Mouse (Mus musculus) cerebellum, adult (tissue): ENCODE data around the gene Atg7.
"Not testable (repeated sequence)": the region's sequence is repeated elsewhere in the genome, so short reads cannot be mapped to it uniquely, and the experiment has no call there.

Source experiments
- ATAC-seq: cut with Nextera tagmentation; 2 replicates; pipeline ENCODE4 v1.9.2; 2017; ENCODE audit warnings: mild to moderate bottlenecking, moderate library complexity, mixed read lengths; ENCODE audit not compliant: insufficient number of reproducible peaks, low FRiP score, low TSS enrichment

Atg7 gene

DNA sequence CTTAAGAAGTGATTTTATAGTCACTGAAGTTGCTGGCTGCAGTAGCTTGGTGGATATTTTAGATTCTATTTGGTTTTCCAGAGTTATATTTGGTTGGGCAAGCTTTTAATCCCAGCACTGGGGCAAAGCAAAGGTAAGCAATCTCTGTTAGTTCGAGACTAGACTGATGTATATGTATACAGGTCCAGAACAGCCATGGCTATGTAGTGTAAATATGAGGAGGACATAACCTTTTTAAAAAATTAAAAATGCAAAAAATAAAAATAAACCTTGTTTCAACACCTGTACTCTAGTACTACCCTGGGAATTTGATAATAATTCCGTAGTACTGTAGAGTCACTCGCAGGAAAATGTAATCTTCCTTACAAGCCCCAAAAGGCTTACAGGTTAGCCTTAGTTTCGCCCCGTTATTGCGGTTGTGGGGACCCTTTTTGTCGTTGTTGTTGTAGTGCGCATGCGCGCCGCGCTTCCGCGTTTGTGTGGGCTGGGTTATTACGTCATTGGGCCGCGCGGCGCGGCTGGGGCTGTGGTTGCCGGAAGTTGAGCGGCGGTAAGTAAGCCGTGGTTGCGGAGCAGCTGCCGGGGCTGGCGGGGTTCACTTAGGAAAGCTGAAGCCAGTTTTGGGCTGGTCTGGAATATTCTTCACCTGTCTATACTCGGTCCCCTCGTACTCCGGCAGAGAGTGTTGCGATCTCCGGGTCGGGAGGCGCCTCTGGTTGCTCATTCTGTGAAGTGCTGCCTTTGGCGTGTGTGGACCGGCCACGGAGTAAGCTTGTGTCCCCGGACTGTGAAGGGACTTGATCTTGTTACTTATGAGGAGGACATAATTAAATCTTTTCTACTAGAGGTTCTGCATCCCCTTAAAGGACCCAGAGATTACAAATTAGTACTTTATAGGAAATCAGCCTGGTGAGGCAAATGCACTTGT lies at the start of gene Atg7:
TSS of gene Atg7 (plus strand) at position 497 of the 928 bp plus-strand sequence.
- ATAC-seq = peak; percentile 81

DNA sequence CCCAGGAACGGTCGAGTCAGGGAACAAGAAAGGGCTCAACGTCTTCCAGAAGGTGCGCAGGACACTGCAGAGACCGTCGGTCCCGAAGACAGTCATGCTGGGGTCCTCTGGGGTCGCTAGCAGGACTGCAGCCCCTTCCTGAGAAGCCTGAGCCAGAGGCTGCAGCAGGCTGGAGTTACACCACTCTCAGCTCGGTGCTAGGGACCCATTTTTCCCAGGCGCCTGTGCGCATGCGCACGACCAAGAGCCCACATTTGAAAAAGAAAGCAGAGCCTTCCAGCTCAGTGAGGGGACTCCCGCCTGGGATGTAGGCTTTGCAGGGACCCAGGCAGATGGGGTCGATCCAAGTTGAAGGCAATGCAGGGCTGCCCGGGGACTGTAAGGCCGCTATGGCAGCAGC lies 28.8 kb upstream of the Atg7 start:
- ATAC-seq = not testable (repeated sequence)

DNA sequence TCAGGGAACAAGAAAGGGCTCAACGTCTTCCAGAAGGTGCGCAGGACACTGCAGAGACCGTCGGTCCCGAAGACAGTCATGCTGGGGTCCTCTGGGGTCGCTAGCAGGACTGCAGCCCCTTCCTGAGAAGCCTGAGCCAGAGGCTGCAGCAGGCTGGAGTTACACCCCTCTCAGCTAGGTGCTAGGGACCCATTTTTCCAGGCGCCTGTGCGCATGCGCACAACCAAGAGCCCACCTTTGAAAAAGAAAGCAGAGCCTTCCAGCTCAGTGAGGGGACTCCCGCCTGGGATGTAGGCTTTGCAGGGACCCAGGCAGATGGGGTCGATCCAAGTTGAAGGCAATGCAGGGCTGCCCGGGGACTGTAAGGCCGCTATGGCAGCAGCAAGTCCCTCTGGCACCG lies 9.0 kb upstream of the Atg7 start:
- not testable (repeated sequence) for ATAC-seq

DNA sequence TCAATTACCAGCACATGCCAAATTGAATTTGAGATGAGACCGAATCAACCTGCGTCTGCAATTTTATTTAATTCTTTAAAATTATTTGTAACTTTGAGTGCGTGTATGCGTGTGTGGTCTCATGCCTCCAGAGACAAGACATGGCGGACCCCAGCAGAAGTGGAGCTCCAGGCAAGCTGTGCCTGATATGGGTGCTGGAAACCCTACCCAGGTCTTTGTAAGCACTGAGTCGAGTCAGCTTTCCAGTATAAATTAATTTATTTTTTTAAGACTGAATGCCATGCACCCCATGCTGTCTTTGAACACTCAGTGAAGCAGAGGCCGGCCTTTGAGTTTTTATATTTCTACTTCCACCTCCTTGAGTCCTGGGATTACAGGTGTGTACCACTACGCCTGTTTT lies 819 bp downstream of the Atg7 start:
- no peak for ATAC-seq

DNA sequence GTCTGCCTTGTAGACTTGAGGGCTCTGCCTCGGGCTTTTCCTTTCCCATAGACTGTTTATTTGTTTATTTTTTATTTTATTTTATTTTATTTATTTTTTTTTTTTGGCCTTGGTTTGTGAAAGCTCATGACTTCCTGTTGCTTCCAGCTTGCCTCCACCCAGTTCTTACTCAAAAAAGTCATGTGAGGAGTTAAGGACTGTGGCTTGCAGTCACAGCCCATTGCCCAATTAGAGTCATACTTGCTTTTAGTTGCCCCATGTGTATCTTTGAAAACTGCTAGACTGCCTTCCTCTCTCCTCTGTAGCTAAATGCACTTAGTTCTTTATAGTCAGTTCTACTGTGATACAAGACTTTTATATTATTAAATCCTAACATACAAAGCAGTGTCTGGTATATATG lies 1.6 kb downstream of the Atg7 start:
- no peak for ATAC-seq

DNA sequence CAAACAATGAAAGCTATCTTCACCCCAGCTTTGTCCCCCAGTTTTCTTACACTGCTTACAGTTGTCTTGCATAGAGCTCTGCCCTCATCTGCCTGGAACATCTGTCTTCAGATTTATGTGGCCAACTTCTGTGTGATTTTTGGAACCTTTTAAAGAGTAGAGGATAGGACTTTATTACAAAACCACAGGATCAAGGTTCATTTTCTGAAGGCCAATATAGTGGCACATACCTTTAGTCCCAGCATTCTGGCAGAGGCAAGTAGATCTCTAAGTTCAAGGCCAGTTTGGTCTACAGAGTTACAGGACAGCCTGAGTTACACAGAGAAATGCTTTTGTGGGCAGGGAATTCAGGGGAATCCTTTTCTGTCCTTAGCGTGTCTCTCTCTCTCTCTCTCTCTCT lies 3.3 kb downstream of the Atg7 start:
- no peak for ATAC-seq

DNA sequence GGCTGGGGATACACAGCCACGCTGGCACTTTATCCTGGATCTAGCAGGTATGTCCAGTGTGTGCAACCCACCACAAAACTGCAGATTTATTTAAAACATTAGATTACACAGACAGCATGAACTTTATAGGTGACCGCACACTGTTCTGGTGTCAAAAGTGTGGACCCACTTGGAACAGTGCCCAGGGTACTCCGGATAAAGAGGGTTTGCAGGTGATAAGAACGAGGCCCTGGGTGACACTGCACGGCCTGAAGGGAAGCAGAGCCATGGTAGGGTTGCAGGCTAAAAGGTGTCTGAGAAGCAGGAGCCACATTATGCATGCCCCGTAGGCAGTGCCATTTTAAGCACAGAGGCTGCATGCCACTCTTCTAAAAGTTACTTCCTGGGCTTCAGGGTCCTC lies 4.1 kb downstream of the Atg7 start:
- ATAC-seq = no peak

DNA sequence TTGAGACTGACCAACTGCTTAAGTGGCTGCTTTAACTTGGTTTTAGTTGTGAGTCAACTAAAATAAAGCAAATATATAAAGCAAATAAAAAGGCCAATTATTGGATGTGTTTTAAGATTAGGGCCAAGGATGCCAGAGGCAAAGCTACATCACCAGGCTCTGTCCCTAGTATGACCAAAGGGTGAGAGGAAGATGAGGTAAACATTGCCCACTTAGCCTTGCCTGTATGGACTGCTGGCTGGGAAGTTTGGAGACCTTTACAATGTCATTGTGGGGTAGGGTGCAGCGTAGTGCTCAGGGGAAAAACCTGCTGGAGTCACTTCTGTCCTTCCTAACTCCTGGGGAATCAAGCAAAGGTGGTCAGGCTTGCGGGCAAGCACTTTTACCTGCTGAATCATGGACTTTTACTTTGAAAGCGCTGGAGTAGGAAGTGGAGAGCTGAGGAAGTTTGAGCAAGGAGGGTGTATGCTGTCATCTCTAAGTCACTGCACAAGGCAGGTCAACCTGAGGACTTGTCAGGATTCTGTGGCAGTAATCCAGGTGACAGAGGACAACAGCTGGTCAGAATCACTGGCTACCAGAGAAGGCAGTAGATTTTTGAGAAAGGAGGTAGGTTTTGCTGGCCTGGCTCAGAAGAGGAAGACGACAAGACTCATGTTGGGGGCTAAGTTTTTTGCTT lies 5.6 kb downstream of the Atg7 start:
- no peak for ATAC-seq

DNA sequence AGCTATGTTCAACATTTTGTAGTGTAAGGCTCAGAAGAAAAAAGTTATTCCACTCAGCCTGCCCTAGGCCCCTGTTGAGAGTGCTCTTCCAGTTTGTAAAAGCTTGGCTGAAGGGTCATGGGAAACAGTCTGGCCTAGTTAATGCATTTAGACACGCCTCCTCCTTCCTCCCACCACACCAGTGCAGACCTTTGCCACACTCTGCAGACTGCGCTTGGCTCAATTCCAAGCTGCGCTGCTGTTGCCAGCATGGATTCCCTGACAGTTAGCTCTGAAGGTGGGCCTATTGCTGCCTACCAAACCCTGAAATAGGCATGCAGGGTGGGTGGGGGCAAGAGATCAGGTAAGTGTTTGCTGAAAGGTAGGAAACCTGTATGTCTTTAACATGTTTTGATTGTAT lies 9.3 kb downstream of the Atg7 start:
- no peak for ATAC-seq

DNA sequence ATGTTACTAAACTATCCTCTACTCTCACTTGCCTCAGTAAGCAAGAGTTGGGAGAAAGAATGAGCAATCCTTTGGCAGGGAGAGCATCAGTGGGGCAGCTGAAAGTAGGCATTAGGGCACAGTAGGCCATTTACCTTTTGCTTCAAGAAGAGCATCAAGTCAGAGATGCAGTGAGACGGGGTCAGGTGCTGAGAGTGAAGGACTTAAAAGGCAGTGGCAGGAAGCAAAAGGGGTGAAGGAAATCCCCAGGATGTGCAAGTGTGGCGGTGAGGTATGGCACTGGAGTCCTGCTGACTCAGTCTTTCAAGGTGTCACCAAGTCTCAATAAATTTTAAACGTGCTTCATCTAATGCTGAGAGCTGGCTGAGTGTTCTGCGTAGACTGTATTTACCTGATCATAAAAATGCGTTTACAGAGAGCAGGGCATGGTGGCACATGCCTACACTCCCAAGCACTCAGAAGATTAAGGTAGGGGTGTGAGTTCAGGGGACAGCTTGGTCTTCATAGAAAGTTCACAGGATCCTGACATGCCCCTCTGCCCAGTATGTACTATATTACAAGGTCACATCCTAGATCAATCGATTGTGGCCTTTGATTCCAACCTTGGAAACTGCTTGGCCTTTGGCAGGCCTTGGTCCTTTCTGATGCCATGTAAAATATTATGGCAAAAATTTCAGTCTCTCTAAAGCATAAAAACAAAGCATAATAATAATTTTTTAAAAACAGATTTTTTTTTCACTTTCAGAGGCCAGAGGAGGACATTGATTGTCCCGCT lies 14.1 kb downstream of the Atg7 start:
- no peak for ATAC-seq

DNA sequence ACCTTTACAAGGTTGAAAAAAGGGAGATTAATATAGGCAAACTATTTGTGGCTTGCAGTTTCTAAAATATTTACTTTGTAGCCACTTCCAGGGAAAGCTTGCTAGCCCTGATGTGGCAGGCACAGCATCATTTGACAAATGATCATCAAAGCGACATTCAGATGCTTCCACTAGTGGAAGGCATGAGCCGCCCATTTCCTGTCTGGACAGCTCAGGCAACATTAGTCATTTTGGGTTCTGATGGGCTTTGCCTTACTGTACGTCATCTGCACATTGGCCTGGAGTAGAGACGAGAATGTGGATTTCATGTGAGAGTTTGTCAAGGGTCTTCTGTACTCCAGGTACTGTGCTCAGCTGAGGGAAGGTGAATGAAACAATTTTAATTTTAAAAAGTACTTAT lies 14.9 kb downstream of the Atg7 start:
- no peak for ATAC-seq

DNA sequence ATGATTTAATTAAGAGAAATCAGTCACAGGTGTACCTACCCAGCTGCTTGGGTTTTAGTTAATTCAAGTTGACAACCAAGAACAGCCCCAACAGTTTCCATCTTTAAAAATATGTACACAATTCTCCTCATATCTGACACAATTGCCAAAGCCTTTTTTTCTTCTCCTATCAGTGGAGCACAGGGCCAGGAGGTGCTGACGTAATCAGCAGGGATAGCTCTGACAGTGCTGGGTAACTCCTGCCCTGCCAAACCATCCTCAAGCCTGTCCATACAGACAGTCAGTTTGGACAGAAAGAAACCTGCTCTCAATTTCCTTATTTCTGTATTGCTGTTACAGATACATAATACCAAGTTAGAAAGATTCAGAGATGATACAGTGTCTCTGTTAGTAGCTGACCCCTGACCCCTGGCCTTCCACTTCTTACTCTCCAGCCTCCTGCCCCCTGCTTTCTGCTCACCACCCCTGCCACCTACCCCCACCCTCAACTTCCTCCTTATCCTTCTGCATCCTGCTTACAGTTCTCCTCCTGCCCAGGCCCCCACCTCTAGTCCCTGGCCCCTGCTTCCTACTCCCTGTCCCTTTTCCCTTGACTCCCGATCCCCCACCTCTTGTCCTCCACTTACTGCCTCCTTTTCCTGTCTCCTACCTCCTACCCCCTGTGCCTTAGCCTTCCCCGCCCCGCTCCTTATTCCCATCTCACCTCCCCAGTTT lies 16.5 kb downstream of the Atg7 start:
- ATAC-seq = no peak

DNA sequence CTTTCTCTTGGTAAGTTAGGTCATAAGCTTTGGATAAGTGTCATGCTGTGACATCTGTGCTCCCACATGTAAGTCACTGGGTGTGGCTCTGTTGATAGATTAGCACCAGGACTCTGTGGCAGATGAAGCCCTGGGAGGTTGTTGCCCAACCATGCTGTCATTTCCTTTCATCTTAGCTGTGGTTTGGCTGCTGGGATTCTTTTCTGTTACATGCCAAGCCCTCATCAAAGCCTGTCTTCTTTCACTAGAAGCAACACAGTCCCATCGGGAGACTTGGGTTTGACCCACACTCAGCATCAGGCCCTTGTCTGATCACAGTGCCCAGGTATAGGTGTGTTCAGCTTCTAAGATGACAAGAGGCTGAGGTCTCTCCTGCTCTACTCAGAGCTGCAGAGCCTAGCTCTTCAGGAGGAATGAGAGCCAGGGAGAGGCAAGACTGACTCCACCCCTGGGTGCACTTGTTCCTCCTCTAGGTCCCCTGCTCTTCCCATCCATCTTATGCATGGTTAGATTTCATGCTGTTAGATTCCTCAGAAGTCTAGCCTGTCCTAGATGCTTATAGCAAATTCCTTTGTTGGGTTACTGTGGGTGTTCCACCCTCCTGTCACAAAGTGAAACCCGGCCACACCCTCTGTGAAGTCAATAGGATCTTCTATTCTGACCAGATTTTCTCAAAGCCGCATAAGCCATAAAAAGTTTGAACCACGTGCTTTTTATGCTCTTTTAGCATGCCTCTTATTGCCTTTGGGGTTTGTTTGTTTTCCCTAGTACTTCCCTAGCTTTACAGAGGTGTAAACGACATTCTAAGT lies 17.3 kb downstream of the Atg7 start:
- no peak for ATAC-seq

DNA sequence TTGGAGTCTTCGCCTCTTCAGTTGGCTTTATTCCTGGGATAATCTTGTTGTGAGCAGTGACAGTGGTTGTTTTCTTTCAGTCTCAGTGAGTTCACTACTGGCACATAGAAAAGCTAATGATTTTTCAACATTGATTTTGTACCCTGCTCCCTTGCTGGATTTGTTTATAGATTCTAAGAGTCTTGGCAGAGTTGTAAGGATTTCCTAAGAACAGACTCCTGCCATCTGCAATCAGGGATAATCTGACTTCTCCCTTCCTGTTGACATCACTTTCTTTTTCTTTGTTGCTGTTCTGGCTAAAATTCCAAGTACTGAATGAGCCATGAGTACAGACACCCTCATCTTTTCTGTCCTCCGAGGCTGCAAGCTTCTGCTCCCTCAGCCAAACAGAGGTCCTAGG lies 20.8 kb downstream of the Atg7 start:
- no peak for ATAC-seq

DNA sequence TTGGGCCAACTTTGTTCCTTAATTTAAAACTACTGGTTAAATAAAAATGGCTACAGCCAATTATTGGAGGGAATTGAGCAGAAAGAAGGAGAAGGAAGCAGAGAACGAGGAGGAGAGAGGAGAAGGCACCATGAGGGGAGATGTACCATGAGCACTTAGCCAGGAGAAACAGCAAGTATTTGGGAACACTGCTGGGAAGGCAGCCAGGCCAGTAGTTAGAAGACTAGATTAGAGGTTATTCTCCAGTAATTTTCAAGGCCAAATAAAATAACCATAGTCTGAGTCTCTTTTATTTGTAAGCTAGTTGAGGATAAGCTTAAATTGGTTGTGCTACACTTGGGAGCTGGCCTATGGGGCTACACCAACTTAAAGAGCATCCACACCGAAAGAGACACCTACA lies 21.8 kb downstream of the Atg7 start:
- no peak for ATAC-seq

DNA sequence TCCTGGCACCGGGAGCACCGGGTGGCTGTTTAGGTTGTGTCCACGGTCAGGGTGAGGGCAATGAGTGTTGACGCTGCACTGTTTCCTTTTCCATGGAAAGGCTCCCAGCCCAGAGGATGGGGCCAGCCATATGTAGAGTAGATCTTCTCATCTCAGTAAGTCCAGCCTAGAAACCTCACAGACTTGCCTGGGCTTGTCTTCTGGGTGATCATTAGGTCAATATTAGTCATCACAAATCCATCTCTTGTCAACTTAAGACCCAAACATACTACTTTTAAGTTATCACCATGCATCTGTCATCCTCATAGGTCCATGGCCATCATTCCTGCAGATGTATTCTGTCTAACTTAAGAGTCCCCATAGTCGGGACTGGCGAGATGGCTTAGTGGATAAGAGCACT lies 24.6 kb downstream of the Atg7 start:
- no peak for ATAC-seq

DNA sequence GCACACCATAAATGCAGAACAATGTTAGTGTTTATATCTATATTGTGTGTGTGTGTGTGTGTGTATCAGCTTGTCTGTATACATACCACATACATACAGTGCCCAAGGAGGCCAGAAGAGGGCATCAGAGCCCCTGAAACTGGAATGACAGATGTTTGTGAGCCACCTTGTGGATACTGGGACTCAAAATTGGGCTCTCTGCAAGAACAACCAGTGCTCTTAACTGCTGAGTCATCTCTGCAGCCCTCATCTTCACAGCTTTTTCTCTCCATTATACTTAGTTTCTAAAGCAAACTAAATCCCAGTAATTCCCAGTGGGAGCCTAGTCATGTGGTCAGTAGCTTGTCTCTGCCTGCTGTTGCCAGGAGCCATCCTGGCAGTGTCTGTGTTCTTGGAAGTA lies 31.9 kb downstream of the Atg7 start:
- ATAC-seq = no peak

DNA sequence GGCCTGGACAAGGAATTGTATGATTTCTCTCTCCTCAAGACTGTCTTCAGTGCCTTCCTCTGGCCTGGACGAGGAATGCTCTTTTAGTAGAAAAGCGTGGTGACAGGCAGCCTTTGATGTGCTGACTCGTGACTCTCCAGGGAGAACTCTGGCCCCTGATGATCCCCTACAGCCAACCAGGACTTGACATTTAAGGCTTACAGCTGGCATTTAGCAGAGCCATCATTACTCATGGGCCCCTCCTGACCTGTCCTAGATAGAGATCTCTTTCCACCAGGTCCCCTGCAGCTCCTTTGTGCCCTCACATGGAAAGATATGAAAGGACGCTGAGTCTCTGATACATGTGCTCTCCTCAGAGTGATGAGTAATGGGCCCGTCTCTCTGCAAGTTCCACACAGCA lies 33.2 kb downstream of the Atg7 start:
- no peak for ATAC-seq

DNA sequence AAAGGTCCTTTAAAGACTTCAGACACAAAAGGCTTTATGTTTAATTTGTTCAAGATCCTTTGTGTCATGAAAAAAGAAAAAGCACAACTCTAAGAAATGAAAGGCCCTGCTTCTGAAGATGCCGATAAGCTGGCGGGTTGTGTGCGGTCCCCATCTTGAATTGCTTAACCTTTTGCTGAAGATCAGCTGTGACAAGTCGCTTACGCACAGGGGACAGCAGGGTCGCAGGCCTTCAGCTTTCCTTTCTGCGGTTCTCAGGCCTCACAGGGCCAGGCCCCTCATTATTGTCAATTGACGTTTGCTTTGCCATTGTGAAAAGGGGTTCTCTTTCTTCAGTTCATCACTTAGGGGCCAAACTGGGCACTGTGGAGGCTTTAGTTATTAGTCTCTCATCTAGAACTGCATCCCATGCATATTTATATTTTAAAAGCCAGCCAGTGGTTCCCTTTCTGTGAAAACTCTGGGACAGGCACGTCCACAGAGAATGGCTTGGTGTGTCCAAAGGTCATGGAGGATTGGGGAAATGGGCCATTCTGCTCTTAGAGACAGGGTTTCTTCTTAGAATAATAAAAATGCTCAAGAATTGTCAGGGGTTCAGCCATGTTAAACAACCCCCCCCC lies 39.3 kb downstream of the Atg7 start:
- no peak for ATAC-seq
